Mouse (Mus musculus) natural killer cell, adult 2 months (primary cell): ENCODE results near the gene Lmnb2.

ENCODE experiments used
- DNase-seq, 2 experiments: peaks; one replicate each; pipeline ENCODE4 v3.0.0; 2022; ENCODE audit warnings: low spot score in 2 of 2

The Lmnb2 gene

DNA sequence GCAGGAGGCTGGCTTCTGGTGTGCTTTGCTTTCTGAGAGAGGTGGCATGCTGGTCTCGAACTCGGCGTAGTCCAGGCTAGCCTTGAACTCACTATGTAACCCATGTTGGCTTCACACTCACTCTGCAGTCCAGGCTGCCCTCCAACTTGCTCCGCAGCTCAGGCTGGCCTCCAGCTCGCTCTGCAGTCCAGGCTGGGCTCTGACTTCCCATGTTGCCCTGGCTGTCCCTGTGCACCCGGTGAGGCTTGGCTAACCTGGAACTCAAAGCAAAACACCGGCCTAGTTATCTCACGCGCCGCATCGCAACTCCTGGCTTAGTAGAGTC lies 62.3 kb downstream of the Lmnb2 start:
- no peak for DNase-seq

DNA sequence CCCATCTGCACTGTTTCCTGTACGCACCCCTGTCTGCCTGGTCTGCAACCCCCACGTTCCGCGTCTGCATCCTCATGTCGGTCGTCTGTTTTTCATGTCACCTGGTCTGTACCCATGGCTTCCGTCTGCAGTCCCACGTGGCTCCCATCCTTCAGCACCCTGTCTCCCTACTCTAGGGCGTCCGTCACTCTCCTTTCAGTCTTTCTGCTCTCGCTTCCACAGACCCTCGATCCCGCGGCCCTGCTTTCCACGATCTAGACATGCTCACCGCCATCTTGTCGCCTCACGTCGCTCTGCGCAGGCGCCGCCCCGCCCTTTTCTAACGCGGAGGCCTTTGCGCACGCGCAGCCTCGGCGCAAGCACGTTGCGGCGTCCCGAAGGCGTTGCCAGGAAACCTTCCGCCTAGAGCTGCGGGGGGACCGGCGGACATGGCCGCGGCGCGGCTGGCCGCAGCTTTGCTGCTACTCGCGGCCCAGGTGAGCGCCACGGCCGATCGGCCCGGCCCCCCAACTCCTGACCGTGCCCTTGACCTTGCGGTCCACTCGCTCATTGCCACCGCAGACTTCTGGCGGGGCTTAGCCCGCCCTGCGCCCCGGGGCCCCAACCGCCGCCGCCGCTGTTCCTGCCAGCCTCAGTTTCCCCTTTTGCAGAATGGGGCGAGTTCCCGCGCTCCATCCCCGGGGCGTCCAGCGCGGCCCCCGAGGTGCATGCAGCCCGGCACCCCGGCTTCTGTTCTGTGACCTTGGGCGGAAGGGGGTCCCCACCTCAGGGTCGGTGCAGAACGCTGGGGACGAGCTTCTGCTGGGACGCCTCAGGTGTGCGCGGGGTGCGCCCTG lies 62.9 kb downstream of the Lmnb2 start, which contains the start of the genes Lsm7 and Sppl2b:
Lsm7 (minus strand) TSS at position 297 of the 836 bp plus-strand sequence.
Sppl2b (plus strand) TSS at position 363 of the 836 bp plus-strand sequence.
- peak; percentile 97 to 98 for DNase-seq
